Mouse (Mus musculus): ENCODE results near the gene Galnt18. TPM values are rescaled to one million over a fixed set of nuclear protein-coding genes. Genes with fewer than 3 reads are reported as not detected.
A peak's percentile ranks its signal among the peaks of the same experiment; 100 is the strongest.

Galnt18 gene
- total RNA-seq, 2 experiments from 2014 or later = 47.6 to 55.3 TPM

GRCm38 (mm10) chr7:111520881-111521280, 258.9 kb downstream of the Galnt18 start:
- no peak for DNase-seq (ENCODE audit: low spot score in 2 of 2)
- intact Hi-C loops (cut with DNase I) = no loop called here

GRCm38 (mm10) chr7:111518581-111519242, 261.1 kb downstream of the Galnt18 start:
- intact Hi-C loops (cut with DNase I) = no loop called here
- DNase-seq (ENCODE audit: low spot score in 2 of 2) = peak in 1 of 2 experiments; percentile 13

GRCm38 (mm10) chr7:111516882-111517281, 262.9 kb downstream of the Galnt18 start:
- no peak for DNase-seq (ENCODE audit: low spot score in 2 of 2)
- intact Hi-C loops (cut with DNase I) = no loop called here

- DNase-seq (ENCODE audit: low spot score in 2 of 2) = no peak
- intact Hi-C loops (cut with DNase I) = no loop called here
Observed at GRCm38 (mm10) chr7:111515471-111515870, 264.3 kb downstream of the Galnt18 start.

GRCm38 (mm10) chr7:111509167-111509854, 270.5 kb downstream of the Galnt18 start:
- intact Hi-C loops (cut with DNase I) = no loop called here
- no peak for DNase-seq (ENCODE audit: low spot score in 2 of 2)

GRCm38 (mm10) chr7:111500616-111501015, 279.2 kb downstream of the Galnt18 start:
- intact Hi-C loops (cut with DNase I) = no loop called here
- DNase-seq (ENCODE audit: low spot score in 2 of 2) = no peak

- intact Hi-C loops (cut with DNase I) = no loop called here
- DNase-seq (ENCODE audit: low spot score in 2 of 2) = no peak
Observed at GRCm38 (mm10) chr7:111499255-111499790, 280.5 kb downstream of the Galnt18 start.

GRCm38 (mm10) chr7:111497191-111497590, 282.6 kb downstream of the Galnt18 start:
- intact Hi-C loops (cut with DNase I) = no loop called here
- no peak for DNase-seq (ENCODE audit: low spot score in 2 of 2)

- intact Hi-C loops (cut with DNase I) = no loop called here
Observed at GRCm38 (mm10) chr7:111492242-111492949, 287.4 kb downstream of the Galnt18 start.

GRCm38 (mm10) chr7:111491566-111491965, 288.2 kb downstream of the Galnt18 start:
- DNase-seq (ENCODE audit: low spot score in 2 of 2) = no peak
- intact Hi-C loops (cut with DNase I) = no loop called here

More at GRCm38 (mm10) chr7:111492242-111492949, 287.4 kb downstream of the Galnt18 start:
- no peak for DNase-seq (ENCODE audit: low spot score in 2 of 2)

GRCm38 (mm10) chr7:111486811-111487333, 292.9 kb downstream of the Galnt18 start:
- no peak for DNase-seq (ENCODE audit: low spot score in 2 of 2)
- intact Hi-C loops (cut with DNase I) = no loop called here

- intact Hi-C loops (cut with DNase I) = no loop called here
- no peak for DNase-seq (ENCODE audit: low spot score in 2 of 2)
Observed at GRCm38 (mm10) chr7:111483896-111484295, 295.9 kb downstream of the Galnt18 start.

GRCm38 (mm10) chr7:111483321-111483720, 296.5 kb downstream of the Galnt18 start:
- no peak for DNase-seq (ENCODE audit: low spot score in 2 of 2)
- intact Hi-C loops (cut with DNase I) = no loop called here

- intact Hi-C loops (cut with DNase I) = no loop called here
- DNase-seq (ENCODE audit: low spot score in 2 of 2) = no peak
Observed at GRCm38 (mm10) chr7:111467715-111468114, 312.1 kb downstream of the Galnt18 start.

- intact Hi-C loops (cut with DNase I) = no loop called here
Observed at GRCm38 (mm10) chr7:111466720-111467119, 313.1 kb downstream of the Galnt18 start.

GRCm38 (mm10) chr7:111466121-111466520, 313.7 kb downstream of the Galnt18 start:
- intact Hi-C loops (cut with DNase I) = no loop called here
- no peak for DNase-seq (ENCODE audit: low spot score in 2 of 2)

More at GRCm38 (mm10) chr7:111466720-111467119, 313.1 kb downstream of the Galnt18 start:
- no peak for DNase-seq (ENCODE audit: low spot score in 2 of 2)

GRCm38 (mm10) chr7:111459716-111460115, 320.1 kb downstream of the Galnt18 start:
- DNase-seq (ENCODE audit: low spot score in 2 of 2) = no peak
- intact Hi-C loops (cut with DNase I) = no loop called here

- intact Hi-C loops (cut with DNase I) = no loop called here
- no peak for DNase-seq (ENCODE audit: low spot score in 2 of 2)
Observed at GRCm38 (mm10) chr7:111456007-111456406, 323.8 kb downstream of the Galnt18 start.

GRCm38 (mm10) chr7:111455541-111455940, 324.2 kb downstream of the Galnt18 start:
- no peak for DNase-seq (ENCODE audit: low spot score in 2 of 2)

GRCm38 (mm10) chr7:111452000-111452399, 327.8 kb downstream of the Galnt18 start:
- intact Hi-C loops (cut with DNase I) = no loop called here
- DNase-seq (ENCODE audit: low spot score in 2 of 2) = no peak

More at GRCm38 (mm10) chr7:111455541-111455940, 324.2 kb downstream of the Galnt18 start:
- intact Hi-C loops (cut with DNase I) = no loop called here

All from left cerebral cortex, postnatal 14 days (tissue).